ENCODE assay signal across 8 mouse cellular contexts in genomic region chr4:41714276-41714675, GRCm38 (mm10). TPM values are rescaled to one million over a fixed set of nuclear protein-coding genes. Genes with fewer than 3 reads are reported as not detected.
A peak's percentile ranks its signal among the peaks of the same experiment; 100 is the strongest.
DNase-seq lines count a peak whose midpoint lies in the region; ATAC-seq lines count a peak whose summit lies in the region.

No protein-coding gene starts in this region.

- H3K27ac ChIP-seq in heart, embryonic 10.5 days = no peak overlapping the region
- H3K27ac ChIP-seq in midbrain, embryonic 15.5 days = no peak overlapping the region
- H3K27ac ChIP-seq in stomach, embryonic 16.5 days (ENCODE audit: low read length) = no peak overlapping the region

- H3K27me3 ChIP-seq in heart, embryonic 10.5 days (ENCODE audit: insufficient read depth, poor library complexity, severe bottlenecking) = no peaks in the 10 kb centered on the region
- no peaks in the 10 kb centered on the region for H3K27me3 ChIP-seq in midbrain, embryonic 15.5 days (replicated peaks)
- H3K27me3 ChIP-seq in stomach, embryonic 16.5 days (ENCODE audit: control insufficient read depth, insufficient read depth, low read length) = no peaks in the 10 kb centered on the region

- DNase-seq in B cell, adult 2 months = peak; percentile 68 to 70
- peak; percentile 86 for DNase-seq in embryo, embryonic 11 days
- no peak for DNase-seq in heart, embryonic 10.5 days (ENCODE audit: low spot score)
- DNase-seq in kidney, adult 8-10 months = peak; percentile 65 to 67
- peak; percentile 61 for DNase-seq in liver

- H3K4me3 ChIP-seq in heart, embryonic 10.5 days = peak overlapping the region; percentile 79; the same call in 1 of the 2 replicates
- peak overlapping the region; percentile 88 for H3K4me3 ChIP-seq in midbrain, embryonic 15.5 days
- peak overlapping the region; percentile 90 for H3K4me3 ChIP-seq in stomach, embryonic 16.5 days (replicated peaks; ENCODE audit: low read length)

- ATAC-seq in activated CD4-positive, CD25-positive, alpha-beta regulatory T cell, adult 4 months = peak; percentile 46
- 0 out of 2 replicates have a peak, but pooled peaks have one; percentile 21 for ATAC-seq in midbrain, embryonic 15.5 days (replicated peaks)
- ATAC-seq in stomach, embryonic 16.5 days (ENCODE audit: insufficient read depth, low FRiP score) = no peak

- peak overlapping the region; percentile 80 for H3K4me2 ChIP-seq in midbrain, embryonic 15.5 days
- peak overlapping the region; percentile 91 for H3K4me2 ChIP-seq in stomach, embryonic 16.5 days (ENCODE audit: low read depth, low read length)

- 20% methylated on average over 8 of the region's 8 CpGs for WGBS in heart, embryonic 10.5 days
- 11% methylated on average over 8 of the region's 8 CpGs for WGBS in midbrain, embryonic 15.5 days
- 16% methylated on average over 8 of the region's 8 CpGs for WGBS in stomach, embryonic 16.5 days

- peaks cover 54% of the 10 kb centered on the region for H3K36me3 ChIP-seq in heart, embryonic 10.5 days
- peaks cover 23% of the 10 kb centered on the region; the same call in 1 of the 2 replicates for H3K36me3 ChIP-seq in midbrain, embryonic 15.5 days (replicated peaks)
- peaks cover 11% of the 10 kb centered on the region; the same call in 1 of the 2 replicates for H3K36me3 ChIP-seq in stomach, embryonic 16.5 days (ENCODE audit: control insufficient read depth, insufficient read depth, low read length)

- H3K9ac ChIP-seq in midbrain, embryonic 15.5 days = 0 out of 2 replicates have a peak overlapping the region, but pooled peaks have one; percentile 92
- no peak overlapping the region for H3K9ac ChIP-seq in stomach, embryonic 16.5 days (ENCODE audit: low read length)

- peaks cover 23% of the 10 kb centered on the region for H3K4me1 ChIP-seq in heart, embryonic 10.5 days
- H3K4me1 ChIP-seq in midbrain, embryonic 15.5 days = peaks cover 36% of the 10 kb centered on the region
- H3K4me1 ChIP-seq in stomach, embryonic 16.5 days (ENCODE audit: control insufficient read depth, insufficient read depth, low read length) = peaks cover 14% of the 10 kb centered on the region

- H3K9me3 ChIP-seq in heart, embryonic 10.5 days = no peaks in the 10 kb centered on the region
- H3K9me3 ChIP-seq in midbrain, embryonic 15.5 days = no peaks in the 10 kb centered on the region
- no peaks in the 10 kb centered on the region for H3K9me3 ChIP-seq in stomach, embryonic 16.5 days (replicated peaks; ENCODE audit: control insufficient read depth, low read length)

RNA-seq across cellular contexts. Expression of gene Rpp25l, which starts 0.9 kb away (rescaled TPM):
- polyA plus RNA-seq in activated CD4-positive, CD25-positive, alpha-beta regulatory T cell, adult 4 months (2017; shearing (Covaris generic)) = 10 to 100 TPM; 51.4 to 65.6 TPM
- 54.5 and 71.3 TPM in 2 replicates for polyA plus RNA-seq in heart, embryonic 10.5 days (2016; fragmentation: Nextera tagmentation; extraction: Ambion mirVana)
- polyA plus RNA-seq in midbrain, embryonic 15.5 days (2015; fragmentation: Nextera tagmentation; extraction: Ambion mirVana) = 59.1 and 64.6 TPM in 2 replicates
- polyA plus RNA-seq in stomach, embryonic 16.5 days (2015; fragmentation: Nextera tagmentation; extraction: Ambion mirVana) = 54.3 and 58.6 TPM in 2 replicates

RNA-seq across cellular contexts. Expression of gene Dctn3, which starts 8.7 kb away (rescaled TPM):
- polyA plus RNA-seq in activated CD4-positive, CD25-positive, alpha-beta regulatory T cell, adult 4 months (2017; shearing (Covaris generic)) = 100 to 1,000 TPM; 107 to 114 TPM
- 143 and 146 TPM in 2 replicates for polyA plus RNA-seq in heart, embryonic 10.5 days (2016; fragmentation: Nextera tagmentation; extraction: Ambion mirVana)
- 295 and 308 TPM in 2 replicates for polyA plus RNA-seq in midbrain, embryonic 15.5 days (2015; fragmentation: Nextera tagmentation; extraction: Ambion mirVana)
- 132 TPM in 2 replicates for polyA plus RNA-seq in stomach, embryonic 16.5 days (2015; fragmentation: Nextera tagmentation; extraction: Ambion mirVana)

RNA-seq across cellular contexts. Expression of gene Il11ra1, which starts 14.5 kb away (rescaled TPM):
- 1 to 10 TPM; 4.9 to 7.2 TPM for polyA plus RNA-seq in activated CD4-positive, CD25-positive, alpha-beta regulatory T cell, adult 4 months (2017; shearing (Covaris generic))
- 144 and 147 TPM in 2 replicates for polyA plus RNA-seq in heart, embryonic 10.5 days (2016; fragmentation: Nextera tagmentation; extraction: Ambion mirVana)
- polyA plus RNA-seq in midbrain, embryonic 15.5 days (2015; fragmentation: Nextera tagmentation; extraction: Ambion mirVana) = 37.5 and 40.3 TPM in 2 replicates
- 143 and 152 TPM in 2 replicates for polyA plus RNA-seq in stomach, embryonic 16.5 days (2015; fragmentation: Nextera tagmentation; extraction: Ambion mirVana)

RNA-seq across cellular contexts. Expression of gene Arid3c, which starts 16.7 kb away (rescaled TPM):
- not detected for polyA plus RNA-seq in activated CD4-positive, CD25-positive, alpha-beta regulatory T cell, adult 4 months (2017; shearing (Covaris generic))
- not detected in 2 replicates for polyA plus RNA-seq in heart, embryonic 10.5 days (2016; fragmentation: Nextera tagmentation; extraction: Ambion mirVana)
- polyA plus RNA-seq in midbrain, embryonic 15.5 days (2015; fragmentation: Nextera tagmentation; extraction: Ambion mirVana) = 0.56 and 1.1 TPM in 2 replicates
- not detected in 2 replicates for polyA plus RNA-seq in stomach, embryonic 16.5 days (2015; fragmentation: Nextera tagmentation; extraction: Ambion mirVana)

RNA-seq across cellular contexts. Expression of gene Cntfr, which starts 17.4 kb away (rescaled TPM):
- not detected for polyA plus RNA-seq in activated CD4-positive, CD25-positive, alpha-beta regulatory T cell, adult 4 months (2017; shearing (Covaris generic))
- polyA plus RNA-seq in heart, embryonic 10.5 days (2016; fragmentation: Nextera tagmentation; extraction: Ambion mirVana) = 2.6 and 8.9 TPM in 2 replicates
- polyA plus RNA-seq in midbrain, embryonic 15.5 days (2015; fragmentation: Nextera tagmentation; extraction: Ambion mirVana) = 28.1 and 32.2 TPM in 2 replicates
- 10.1 and 10.5 TPM in 2 replicates for polyA plus RNA-seq in stomach, embryonic 16.5 days (2015; fragmentation: Nextera tagmentation; extraction: Ambion mirVana)
